Mouse (Mus musculus): Measurements from ENCODE around the gene AI182371. TPM values are rescaled to one million over a fixed set of nuclear protein-coding genes. Genes with fewer than 3 reads are reported as not detected.

AI182371 gene
- total and polyA plus RNA-seq, 2 experiments from 2014 or later: 0.20 TPM; not detected in 1

GRCm38 (mm10) chr2:35070275-35070674 lies 31.1 kb downstream of the AI182371 start:
- no peak overlapping the region for H3K4me2 ChIP-seq (ENCODE audit: low read depth, low read length)
- ATAC-seq (ENCODE audit: insufficient read depth, low read depth): no peak
- H3K27me3 ChIP-seq (ENCODE audit: control insufficient read depth, insufficient read depth, low read length): no peaks in the 10 kb centered on the region
- H3K4me1 ChIP-seq (ENCODE audit: control insufficient read depth, insufficient read depth): no peaks in the 10 kb centered on the region
- TF ChIP-seq CTCF (IDR thresholded peaks at IDR 0.05; ENCODE audit: low read depth) (no peak), EP300 (IDR thresholded peaks at IDR 0.05; ENCODE audit: low read depth) (no peak)
- H3K36me3 ChIP-seq (replicated peaks; ENCODE audit: control insufficient read depth, insufficient read depth, low read length): no peaks in the 10 kb centered on the region
- DNase-seq (ENCODE audit: low spot score): no peak
- no peak overlapping the region for H3K9ac ChIP-seq (replicated peaks; ENCODE audit: low read depth, low read length)
- H3K9me3 ChIP-seq (replicated peaks; ENCODE audit: control insufficient read depth, low read length): no peaks in the 10 kb centered on the region; the same call in 1 of the 2 replicates
- no peak overlapping the region for H3K27ac ChIP-seq (ENCODE audit: low read depth)
- 76% methylated on average over 4 of the region's 4 CpGs for WGBS
- H3K4me3 ChIP-seq (ENCODE audit: low read depth, low read length): no peak overlapping the region

- no peak overlapping the region for H3K9ac ChIP-seq (replicated peaks; ENCODE audit: low read depth, low read length)
- no peaks in the 10 kb centered on the region for H3K27me3 ChIP-seq (ENCODE audit: control insufficient read depth, insufficient read depth, low read length)
- 94% methylated on average over 1 of the region's 1 CpGs for WGBS
- TF ChIP-seq EP300 (IDR thresholded peaks at IDR 0.05; ENCODE audit: low read depth): no peak
- TF ChIP-seq CTCF (IDR thresholded peaks at IDR 0.05; ENCODE audit: low read depth): no peak
- DNase-seq (ENCODE audit: low spot score): no peak
- H3K4me3 ChIP-seq (ENCODE audit: low read depth, low read length): no peak overlapping the region
- H3K4me1 ChIP-seq (ENCODE audit: control insufficient read depth, insufficient read depth): no peaks in the 10 kb centered on the region
- no peaks in the 10 kb centered on the region; the same call in 1 of the 2 replicates for H3K9me3 ChIP-seq (replicated peaks; ENCODE audit: control insufficient read depth, low read length)
- H3K4me2 ChIP-seq (ENCODE audit: low read depth, low read length): no peak overlapping the region
- ATAC-seq (ENCODE audit: insufficient read depth, low read depth): no peak
- H3K36me3 ChIP-seq (replicated peaks; ENCODE audit: control insufficient read depth, insufficient read depth, low read length): no peaks in the 10 kb centered on the region
- no peak overlapping the region for H3K27ac ChIP-seq (ENCODE audit: low read depth)
Measured at GRCm38 (mm10) chr2:35069124-35069523, 32.2 kb downstream of the AI182371 start.

GRCm38 (mm10) chr2:35067117-35067516 lies 34.2 kb downstream of the AI182371 start:
- no peak overlapping the region for H3K27ac ChIP-seq (ENCODE audit: low read depth)
- no peak overlapping the region for H3K4me2 ChIP-seq (ENCODE audit: low read depth, low read length)
- H3K36me3 ChIP-seq (replicated peaks; ENCODE audit: control insufficient read depth, insufficient read depth, low read length): no peaks in the 10 kb centered on the region
- no peak for DNase-seq (ENCODE audit: low spot score)
- WGBS: 74% methylated on average over 11 of the region's 11 CpGs
- H3K9ac ChIP-seq (replicated peaks; ENCODE audit: low read depth, low read length): no peak overlapping the region
- H3K4me3 ChIP-seq (ENCODE audit: low read depth, low read length): no peak overlapping the region
- no peaks in the 10 kb centered on the region for H3K9me3 ChIP-seq (replicated peaks; ENCODE audit: control insufficient read depth, low read length)
- ATAC-seq (ENCODE audit: insufficient read depth, low read depth): no peak
- TF ChIP-seq CTCF (IDR thresholded peaks at IDR 0.05; ENCODE audit: low read depth) (no peak), EP300 (IDR thresholded peaks at IDR 0.05; ENCODE audit: low read depth) (no peak)
- no peaks in the 10 kb centered on the region for H3K27me3 ChIP-seq (ENCODE audit: control insufficient read depth, insufficient read depth, low read length)
- H3K4me1 ChIP-seq (ENCODE audit: control insufficient read depth, insufficient read depth): no peaks in the 10 kb centered on the region

- no peak for TF ChIP-seq EP300 (IDR thresholded peaks at IDR 0.05; ENCODE audit: low read depth)
- no peak for TF ChIP-seq CTCF (IDR thresholded peaks at IDR 0.05; ENCODE audit: low read depth)
- no peak for DNase-seq (ENCODE audit: low spot score)
- no peak overlapping the region for H3K27ac ChIP-seq (ENCODE audit: low read depth)
Measured at GRCm38 (mm10) chr2:35066525-35067082, 34.7 kb downstream of the AI182371 start.

GRCm38 (mm10) chr2:35063333-35064030 lies 37.9 kb downstream of the AI182371 start:
- DNase-seq (ENCODE audit: low spot score) (no peak), ATAC-seq (ENCODE audit: insufficient read depth, low read depth) (no peak)
- H3K36me3 ChIP-seq (replicated peaks; ENCODE audit: control insufficient read depth, insufficient read depth, low read length): no peaks in the 10 kb centered on the region
- H3K27me3 ChIP-seq (ENCODE audit: control insufficient read depth, insufficient read depth, low read length): no peaks in the 10 kb centered on the region
- H3K9me3 ChIP-seq (replicated peaks; ENCODE audit: control insufficient read depth, low read length): no peaks in the 10 kb centered on the region
- no peak overlapping the region for H3K27ac ChIP-seq (ENCODE audit: low read depth)
- H3K4me2 ChIP-seq (ENCODE audit: low read depth, low read length): no peak overlapping the region
- TF ChIP-seq EP300 (IDR thresholded peaks at IDR 0.05; ENCODE audit: low read depth) (no peak), CTCF (IDR thresholded peaks at IDR 0.05; ENCODE audit: low read depth) (no peak)
- no peak overlapping the region for H3K4me3 ChIP-seq (ENCODE audit: low read depth, low read length)
- H3K9ac ChIP-seq (replicated peaks; ENCODE audit: low read depth, low read length): no peak overlapping the region
- H3K4me1 ChIP-seq (ENCODE audit: control insufficient read depth, insufficient read depth): no peaks in the 10 kb centered on the region
- WGBS: 82% methylated on average over 6 of the region's 6 CpGs

More at GRCm38 (mm10) chr2:35066525-35067082, 34.7 kb downstream of the AI182371 start:
- Histone ChIP-seq H3K9me3 (replicated peaks; ENCODE audit: control insufficient read depth, low read length) (no peaks in the 10 kb centered on the region), H3K4me1 (ENCODE audit: control insufficient read depth, insufficient read depth) (no peaks in the 10 kb centered on the region), H3K4me3 (ENCODE audit: low read depth, low read length) (no peak overlapping the region), H3K36me3 (replicated peaks; ENCODE audit: control insufficient read depth, insufficient read depth, low read length) (no peaks in the 10 kb centered on the region), H3K27me3 (ENCODE audit: control insufficient read depth, insufficient read depth, low read length) (no peaks in the 10 kb centered on the region), H3K9ac (replicated peaks; ENCODE audit: low read depth, low read length) (no peak overlapping the region), H3K4me2 (ENCODE audit: low read depth, low read length) (no peak overlapping the region)
- 85% methylated on average over 13 of the region's 13 CpGs for WGBS
- no peak for ATAC-seq (ENCODE audit: insufficient read depth, low read depth)

All from heart, postnatal 0 days (tissue).